Mouse (Mus musculus) midbrain, embryonic 16.5 days (tissue): ENCODE results near the gene Clec4a4. TPM values are rescaled to one million over a fixed set of nuclear protein-coding genes. Genes with fewer than 3 reads are reported as not detected.

Source experiments
- polyA plus RNA-seq: library from polyadenylated mRNA; unstranded; fragments of >200 nt; fragmentation: Nextera tagmentation; extraction: Ambion mirVana; gene quantifications from 2 replicates; pipeline ENCODE4 v1.2.1, GENCODE M21; 2015

Gene Clec4a4
- polyA plus RNA-seq, 1 experiment from 2014 or later, result not detected

Other genes starting within 250 kb of the Clec4a4 start
- 44.3 and 52.5 TPM in 2 replicates for gene Slc2a3, start 188.7 kb upstream of the Clec4a4 start, polyA plus RNA-seq
- gene Foxj2, start 170.5 kb upstream of the Clec4a4 start, polyA plus RNA-seq, result 8.4 and 9.4 TPM in 2 replicates
- 1.1 and 1.4 TPM in 2 replicates for gene C3ar1, start 134.2 kb upstream of the Clec4a4 start, polyA plus RNA-seq
- gene Necap1, start 115.9 kb upstream of the Clec4a4 start, polyA plus RNA-seq, result 162 and 177 TPM in 2 replicates
- 0.97 and 1.4 TPM in 2 replicates for gene Clec4a1, start 68.5 kb upstream of the Clec4a4 start, polyA plus RNA-seq
- gene Clec4a3, start 37.9 kb upstream of the Clec4a4 start, polyA plus RNA-seq, result 0.36 and 0.58 TPM in 2 replicates
- not detected in 2 replicates for gene Clec4b1, start 59.6 kb downstream of the Clec4a4 start, polyA plus RNA-seq
- gene Clec4a2, start 116.1 kb downstream of the Clec4a4 start, polyA plus RNA-seq, result 0.61 and 1.5 TPM in 2 replicates
- not detected in 2 replicates for gene Clec4b2, start 182.5 kb downstream of the Clec4a4 start, polyA plus RNA-seq
- gene Clec4n, start 239.5 kb downstream of the Clec4a4 start, polyA plus RNA-seq, result 0.21 and 1.0 TPM in 2 replicates